Mouse (Mus musculus): Measurements from ENCODE around the gene Kncn. TPM values are rescaled to one million over a fixed set of nuclear protein-coding genes. Genes with fewer than 3 reads are reported as not detected.

Kncn gene
- total and polyA plus RNA-seq, 3 experiments = not detected

DNA sequence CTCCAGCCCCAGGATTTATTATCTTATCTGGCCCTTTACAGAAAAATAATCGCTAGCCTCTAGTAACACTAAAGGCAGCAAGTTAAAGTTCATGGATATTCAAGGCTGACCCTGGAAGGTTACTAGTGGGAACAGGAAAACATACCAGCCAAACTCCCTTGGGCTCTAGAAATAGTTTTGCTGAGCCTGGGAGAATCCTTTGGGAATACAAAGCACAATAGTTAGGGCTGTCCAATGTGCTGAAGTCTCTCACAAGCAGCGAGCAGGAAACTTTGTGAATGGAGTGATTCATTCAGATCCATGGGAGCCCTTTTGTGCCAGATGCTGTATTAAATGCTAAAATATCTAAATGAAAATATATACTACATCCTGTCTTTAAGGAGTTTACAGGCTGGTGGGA is 37.5 kb upstream of the Kncn start:
- Histone ChIP-seq H3K9me3 (replicated peaks) (no peaks in the 10 kb centered on the region), H3K4me3 (ENCODE audit: low read depth, low read length) (no peak overlapping the region), H3K36me3 (replicated peaks) (peaks cover 89% of the 10 kb centered on the region), H3K27me3 (ENCODE audit: insufficient read depth, low read length) (no peaks in the 10 kb centered on the region), H3K4me1 (ENCODE audit: insufficient read depth, low read depth, low read length) (peaks cover 79% of the 10 kb centered on the region)
- ATAC-seq (ENCODE audit: extremely low read depth, insufficient number of reproducible peaks, low FRiP score, poor library complexity, severe bottlenecking) (no peak), DNase-seq (ENCODE audit: low spot score) (no peak)
- no peak for TF ChIP-seq GATA2 (IDR thresholded peaks at IDR 0.05; ENCODE audit: borderline replicate concordance, low read depth, low read length)
- TF ChIP-seq CTCF (IDR thresholded peaks at IDR 0.05; ENCODE audit: low read depth, low read length) = no peak

DNA sequence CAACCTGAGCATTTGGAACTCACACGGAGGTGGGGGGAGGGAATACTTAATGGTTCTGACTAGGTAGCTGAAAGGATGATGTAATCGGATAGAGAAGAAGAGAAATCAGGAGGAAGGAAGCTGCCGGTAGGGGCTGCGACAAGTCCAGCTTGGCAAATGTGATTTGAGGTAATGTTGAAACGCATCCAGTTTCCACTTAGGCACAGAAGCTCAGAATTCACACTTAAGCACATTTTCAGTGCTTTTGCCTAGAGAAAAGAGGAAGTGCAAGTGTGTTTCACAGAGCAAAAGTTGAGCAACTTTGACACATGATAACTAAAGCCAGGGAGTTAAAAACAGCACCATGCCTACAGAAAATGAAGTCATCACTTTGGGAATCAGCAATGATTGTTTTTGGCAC is 36.8 kb upstream of the Kncn start:
- DNase-seq (ENCODE audit: low spot score) = no peak
- no peaks in the 10 kb centered on the region for H3K9me3 ChIP-seq (replicated peaks)
- no peak; the same call in 1 of the 2 replicates for ATAC-seq (ENCODE audit: extremely low read depth, insufficient number of reproducible peaks, low FRiP score, poor library complexity, severe bottlenecking)
- H3K4me3 ChIP-seq (ENCODE audit: low read depth, low read length) = no peak overlapping the region; the same call in 1 of the 2 replicates
- H3K27me3 ChIP-seq (ENCODE audit: insufficient read depth, low read length) = no peaks in the 10 kb centered on the region
- peaks cover 79% of the 10 kb centered on the region for H3K4me1 ChIP-seq (ENCODE audit: insufficient read depth, low read depth, low read length)
- no peak for TF ChIP-seq CTCF (IDR thresholded peaks at IDR 0.05; ENCODE audit: low read depth, low read length)
- TF ChIP-seq POLR2AphosphoS5 (IDR thresholded peaks at IDR 0.05; ENCODE audit: insufficient replicate concordance, low read depth, low read length) = no peak
- no peak for TF ChIP-seq TAL1 (conservative IDR thresholded peaks at IDR 0.05; ENCODE audit: low read depth, low read length)
- no peak for TF ChIP-seq GATA2 (IDR thresholded peaks at IDR 0.05; ENCODE audit: borderline replicate concordance, low read depth, low read length)
- no peak for TF ChIP-seq GATA1 (IDR thresholded peaks at IDR 0.05; ENCODE audit: borderline replicate concordance, low read length)
- H3K36me3 ChIP-seq (replicated peaks) = peaks cover 89% of the 10 kb centered on the region

DNA sequence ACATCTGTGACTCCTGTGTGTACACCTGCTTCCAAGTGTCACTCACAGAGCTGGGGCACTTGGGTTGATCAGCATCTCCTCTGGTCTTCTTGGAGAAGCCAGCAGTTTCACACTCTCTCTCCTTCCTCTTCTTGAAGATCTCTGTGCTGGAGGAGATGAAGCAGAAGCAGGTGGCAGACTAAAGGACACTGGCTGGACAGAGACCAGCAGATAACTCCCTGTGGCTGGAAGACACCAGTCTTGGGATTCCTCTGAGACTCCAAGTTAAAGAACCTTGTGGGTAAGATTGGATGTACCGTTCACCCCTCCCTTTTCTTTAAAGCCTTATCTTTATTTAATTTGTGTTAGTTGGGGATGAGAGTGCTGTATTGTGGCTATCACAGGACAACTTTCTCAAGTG is 36.1 kb upstream of the Kncn start:
- H3K36me3 ChIP-seq (replicated peaks) = peaks cover 91% of the 10 kb centered on the region
- ATAC-seq (ENCODE audit: extremely low read depth, insufficient number of reproducible peaks, low FRiP score, poor library complexity, severe bottlenecking) = peak; percentile 9

DNA sequence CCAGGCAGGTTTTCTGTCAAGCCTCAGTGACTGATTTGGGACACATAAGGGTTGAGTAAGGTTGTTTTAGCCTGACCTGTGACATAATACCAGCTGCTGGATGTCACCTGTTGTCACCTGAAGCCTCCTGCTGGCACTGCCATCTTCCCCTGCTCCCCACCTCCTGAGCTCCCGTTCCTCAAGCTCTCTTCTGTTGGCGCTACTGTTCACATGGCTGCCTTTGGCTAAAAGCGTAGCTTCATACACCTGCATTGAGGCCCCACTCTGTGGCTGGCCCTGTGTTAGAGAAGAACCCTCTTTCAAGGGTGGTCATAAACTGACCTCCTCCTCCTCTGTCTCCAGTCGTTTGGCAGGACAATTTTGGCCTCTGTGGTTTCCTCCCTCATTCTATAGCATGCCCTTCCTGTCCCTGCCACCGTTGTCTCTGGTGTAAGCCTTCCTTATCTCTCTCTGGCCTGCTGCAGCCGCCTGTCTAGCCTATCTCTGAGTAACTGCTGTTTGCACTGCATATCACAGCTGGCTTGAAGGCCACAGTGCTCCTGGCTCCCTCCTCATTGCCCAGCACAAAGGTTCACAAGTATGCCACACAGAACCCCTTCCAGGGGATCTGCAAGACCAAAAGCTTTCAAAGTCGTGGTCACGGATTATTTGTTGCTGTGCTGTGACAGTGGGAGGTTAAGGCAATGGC is 35.1 kb upstream of the Kncn start:
- DNase-seq (ENCODE audit: low spot score) (peak; percentile 78), ATAC-seq (ENCODE audit: extremely low read depth, insufficient number of reproducible peaks, low FRiP score, poor library complexity, severe bottlenecking) (peak; percentile 95)
- TF ChIP-seq CTCF (IDR thresholded peaks at IDR 0.05; ENCODE audit: low read depth, low read length) (no peak), TAL1 (conservative IDR thresholded peaks at IDR 0.05; ENCODE audit: low read depth, low read length) (peak; percentile 100), GATA1 (IDR thresholded peaks at IDR 0.05; ENCODE audit: borderline replicate concordance, low read length) (no peak), POLR2AphosphoS5 (IDR thresholded peaks at IDR 0.05; ENCODE audit: insufficient replicate concordance, low read depth, low read length) (no peak), GATA2 (IDR thresholded peaks at IDR 0.05; ENCODE audit: borderline replicate concordance, low read depth, low read length) (peak; percentile 77; the same call in 1 of the 2 replicates)
- peak overlapping the region; percentile 58; the same call in 1 of the 2 replicates for H3K4me3 ChIP-seq (ENCODE audit: low read depth, low read length)
- H3K4me1 ChIP-seq (ENCODE audit: insufficient read depth, low read depth, low read length) = peaks cover 78% of the 10 kb centered on the region
- H3K36me3 ChIP-seq (replicated peaks) = peaks cover 89% of the 10 kb centered on the region
- H3K27me3 ChIP-seq (ENCODE audit: insufficient read depth, low read length) = no peaks in the 10 kb centered on the region
- H3K9me3 ChIP-seq (replicated peaks) = no peaks in the 10 kb centered on the region

More for the DNA sequence above, 36.1 kb upstream of the Kncn start:
- DNase-seq (ENCODE audit: low spot score) = no peak
- Histone ChIP-seq H3K27me3 (ENCODE audit: insufficient read depth, low read length) (no peaks in the 10 kb centered on the region), H3K9me3 (replicated peaks) (no peaks in the 10 kb centered on the region), H3K4me1 (ENCODE audit: insufficient read depth, low read depth, low read length) (peaks cover 77% of the 10 kb centered on the region), H3K4me3 (ENCODE audit: low read depth, low read length) (no peak overlapping the region; the same call in 1 of the 2 replicates)
- no peak for TF ChIP-seq GATA1 (IDR thresholded peaks at IDR 0.05; ENCODE audit: borderline replicate concordance, low read length)
- TF ChIP-seq TAL1 (conservative IDR thresholded peaks at IDR 0.05; ENCODE audit: low read depth, low read length) = no peak
- no peak for TF ChIP-seq GATA2 (IDR thresholded peaks at IDR 0.05; ENCODE audit: borderline replicate concordance, low read depth, low read length)
- no peak for TF ChIP-seq CTCF (IDR thresholded peaks at IDR 0.05; ENCODE audit: low read depth, low read length)
- TF ChIP-seq POLR2AphosphoS5 (IDR thresholded peaks at IDR 0.05; ENCODE audit: insufficient replicate concordance, low read depth, low read length) = no peak

DNA sequence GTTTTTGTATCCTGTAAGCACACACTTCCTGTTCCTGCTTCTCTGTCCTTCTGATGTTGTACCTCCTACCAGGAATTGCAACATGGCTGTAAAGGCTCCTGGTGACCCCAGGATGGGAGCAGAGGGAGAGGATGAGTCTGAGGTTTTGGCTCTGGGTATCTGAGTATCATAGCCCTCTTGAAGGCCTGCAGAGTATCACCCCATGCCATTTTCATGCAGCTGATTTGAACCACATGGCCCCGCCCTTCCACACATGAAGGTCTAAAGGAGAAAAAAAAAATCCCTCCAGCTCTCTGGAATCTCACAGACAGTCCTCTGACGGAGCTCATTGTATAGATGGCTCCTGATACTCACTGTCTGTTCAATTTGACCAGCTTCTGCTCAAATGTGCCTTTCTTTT is 34.1 kb upstream of the Kncn start:
- ATAC-seq (ENCODE audit: extremely low read depth, insufficient number of reproducible peaks, low FRiP score, poor library complexity, severe bottlenecking) (no peak), DNase-seq (ENCODE audit: low spot score) (no peak)
- Histone ChIP-seq H3K4me3 (ENCODE audit: low read depth, low read length) (peak overlapping the region; percentile 58; the same call in 1 of the 2 replicates), H3K9me3 (replicated peaks) (no peaks in the 10 kb centered on the region), H3K4me1 (ENCODE audit: insufficient read depth, low read depth, low read length) (peaks cover 80% of the 10 kb centered on the region), H3K27me3 (ENCODE audit: insufficient read depth, low read length) (no peaks in the 10 kb centered on the region), H3K36me3 (replicated peaks) (peaks cover 90% of the 10 kb centered on the region)
- TF ChIP-seq GATA2 (IDR thresholded peaks at IDR 0.05; ENCODE audit: borderline replicate concordance, low read depth, low read length) = no peak
- no peak for TF ChIP-seq CTCF (IDR thresholded peaks at IDR 0.05; ENCODE audit: low read depth, low read length)
- TF ChIP-seq GATA1 (IDR thresholded peaks at IDR 0.05; ENCODE audit: borderline replicate concordance, low read length) = no peak
- no peak for TF ChIP-seq TAL1 (conservative IDR thresholded peaks at IDR 0.05; ENCODE audit: low read depth, low read length)
- no peak for TF ChIP-seq POLR2AphosphoS5 (IDR thresholded peaks at IDR 0.05; ENCODE audit: insufficient replicate concordance, low read depth, low read length)

DNA sequence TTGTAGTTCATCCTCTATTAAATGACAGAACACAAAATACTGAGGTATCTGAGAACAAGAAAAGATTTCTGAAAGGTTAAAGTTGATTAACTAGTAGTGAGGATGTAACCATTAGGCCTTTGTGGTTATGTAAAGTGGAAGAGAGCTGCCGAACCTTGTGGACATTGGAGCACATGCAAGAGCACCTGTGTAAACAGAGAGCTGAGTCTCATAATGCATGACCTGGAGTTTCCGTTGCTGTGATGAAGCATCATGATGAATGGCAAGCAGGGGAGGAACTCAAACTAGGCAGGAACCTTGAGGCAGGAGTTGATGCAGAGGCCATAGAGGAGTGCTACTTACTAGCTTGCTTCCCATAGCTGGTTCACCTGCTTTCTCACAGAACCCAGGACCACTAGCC is 33.6 kb upstream of the Kncn start:
- H3K4me1 ChIP-seq (ENCODE audit: insufficient read depth, low read depth, low read length) = peaks cover 80% of the 10 kb centered on the region
- H3K4me3 ChIP-seq (ENCODE audit: low read depth, low read length) = no peak overlapping the region
- DNase-seq (ENCODE audit: low spot score) (no peak), ATAC-seq (ENCODE audit: extremely low read depth, insufficient number of reproducible peaks, low FRiP score, poor library complexity, severe bottlenecking) (no peak)
- no peaks in the 10 kb centered on the region for H3K9me3 ChIP-seq (replicated peaks)
- no peak for TF ChIP-seq GATA1 (IDR thresholded peaks at IDR 0.05; ENCODE audit: borderline replicate concordance, low read length)
- TF ChIP-seq POLR2AphosphoS5 (IDR thresholded peaks at IDR 0.05; ENCODE audit: insufficient replicate concordance, low read depth, low read length) = no peak
- no peak for TF ChIP-seq TAL1 (conservative IDR thresholded peaks at IDR 0.05; ENCODE audit: low read depth, low read length)
- TF ChIP-seq CTCF (IDR thresholded peaks at IDR 0.05; ENCODE audit: low read depth, low read length) = no peak
- TF ChIP-seq GATA2 (IDR thresholded peaks at IDR 0.05; ENCODE audit: borderline replicate concordance, low read depth, low read length) = no peak
- no peaks in the 10 kb centered on the region for H3K27me3 ChIP-seq (ENCODE audit: insufficient read depth, low read length)
- peaks cover 90% of the 10 kb centered on the region for H3K36me3 ChIP-seq (replicated peaks)

All from G1E (cell line).